Mouse (Mus musculus) stomach, postnatal 0 days (tissue): ENCODE results near the gene Ckap2l.

ENCODE experiments used
- CTCF ChIP-seq: IDR thresholded peaks from 2 replicates; pipeline ENCODE4 v1.5.1; 2016; ENCODE audit warnings: antibody characterized with exemption, low read depth, mild to moderate bottlenecking, moderate library complexity
- EP300 ChIP-seq: optimal IDR thresholded peaks from 2 replicates; pipeline ENCODE3; 2016; ENCODE audit warnings: antibody characterized with exemption

- TF ChIP-seq CTCF, result no peak
- no peak for TF ChIP-seq EP300
Measured at GRCm38 (mm10) chr2:129330540-129330939, 33.5 kb upstream of the Ckap2l start.
